Mouse (Mus musculus): ENCODE results near the gene Wdr63.

DNA sequence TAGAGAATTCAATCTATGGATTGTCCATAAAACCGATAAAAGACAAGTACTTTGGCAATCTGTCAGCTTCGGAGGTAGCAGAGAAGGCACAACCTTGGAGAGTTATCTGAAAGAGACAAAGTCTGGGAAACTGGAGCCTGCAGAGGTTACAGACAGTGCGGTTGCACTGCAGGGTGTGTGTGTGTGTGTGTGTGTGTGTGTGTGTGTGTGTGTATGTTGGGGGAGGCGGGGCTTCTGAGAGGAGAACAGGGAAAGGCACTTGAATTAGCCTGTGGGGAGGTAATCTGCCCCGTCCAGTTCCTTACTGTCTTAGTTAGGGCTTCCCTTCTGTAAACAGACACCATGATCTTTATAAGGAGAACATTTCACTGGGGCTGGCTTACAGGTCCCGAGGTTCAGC lies 100.1 kb downstream of the Wdr63 start:
- TF ChIP-seq CTCF (IDR thresholded peaks at IDR 0.05; ENCODE audit: insufficient read depth, low read depth, low read length) (no peak), POLR2A (IDR thresholded peaks at IDR 0.05; ENCODE audit: insufficient read depth, low read depth, low read length) (no peak)
